Mouse (Mus musculus) G1E (cell line): ENCODE measurements around the gene Myl7. TPM values are rescaled to one million over a fixed set of nuclear protein-coding genes. Genes with fewer than 3 reads are reported as not detected.

Experiments
- ATAC-seq: 2 replicates; pipeline ENCODE4 v1.8.0; 2016; ENCODE audit warnings: mild to moderate bottlenecking; ENCODE audit not compliant: insufficient number of reproducible peaks, poor library complexity, low FRiP score, severe bottlenecking; ENCODE audit errors: extremely low read depth
- DNase-seq: peaks from one replicate; pipeline ENCODE4 v3.0.0; 2012; ENCODE audit warnings: low spot score
- H3K27me3 ChIP-seq: 2 replicates; pipeline ENCODE4 v1.6.1; 2012; ENCODE audit warnings: mild to moderate bottlenecking, low read length, inconsistent platforms; ENCODE audit not compliant: insufficient read depth
- H3K36me3 ChIP-seq: replicated peaks from 2 replicates; pipeline ENCODE3; 2012; ENCODE audit warnings: mild to moderate bottlenecking, inconsistent platforms
- H3K4me1 ChIP-seq: 2 replicates; pipeline ENCODE4 v1.6.1; 2012; ENCODE audit warnings: low read depth, low read length, inconsistent platforms, mixed read lengths; ENCODE audit not compliant: insufficient read depth
- H3K4me3 ChIP-seq: 2 replicates; pipeline ENCODE4 v1.5.1; 2012; ENCODE audit warnings: low read depth, mild to moderate bottlenecking, inconsistent platforms, low read length, moderate library complexity, mixed read lengths
- H3K9me3 ChIP-seq: replicated peaks from 2 replicates; pipeline ENCODE4 v1.6.1; 2012; ENCODE audit warnings: inconsistent platforms
- CTCF ChIP-seq: IDR thresholded peaks from 2 replicates; pipeline ENCODE4 v1.5.1; 2012; ENCODE audit warnings: low read depth, low read length, inconsistent platforms, mixed read lengths
- GATA1 ChIP-seq: IDR thresholded peaks from 2 replicates; pipeline ENCODE4 v1.6.1; 2012; ENCODE audit warnings: borderline replicate concordance, low read length, inconsistent platforms, mixed read lengths
- GATA2 ChIP-seq: IDR thresholded peaks from 2 replicates; pipeline ENCODE4 v1.6.1; 2012; ENCODE audit warnings: low read depth, low read length, inconsistent platforms, borderline replicate concordance
- POLR2AphosphoS5 ChIP-seq: IDR thresholded peaks from 2 replicates; pipeline ENCODE4 v1.6.1; 2012; ENCODE audit warnings: low read depth, low read length, inconsistent platforms; ENCODE audit not compliant: insufficient replicate concordance
- TAL1 ChIP-seq: conservative IDR thresholded peaks from 2 replicates; pipeline ENCODE4 v1.6.1; 2012; ENCODE audit warnings: low read depth, low read length, inconsistent platforms, mixed read lengths
- polyA plus RNA-seq: library from polyadenylated mRNA; stranded (reverse); fragments of >175 nt; gene quantifications from 2 replicates; pipeline ENCODE4 v1.2.3, GENCODE M21; 2012
- total RNA-seq, 2 experiments: library from RNA; stranded (forward) in 1 of 2; stranded (reverse) in 1 of 2; fragments of 200-1000 nt in 1 of 2; fragments of >200 nt in 1 of 2; fragmentation: Nextera tagmentation in 1 of 2; gene quantifications; 2 replicates each; pipeline ENCODE4 v1.2.3; 2014 to 2017

Myl7 gene
- total and polyA plus RNA-seq, 3 experiments = not detected

GRCm38 (mm10) chr11:5855902-5856301, 42.7 kb downstream of the Myl7 start:
- no peak for DNase-seq
- Histone ChIP-seq H3K27me3 (peaks cover 16% of the 10 kb centered on the region), H3K36me3 (no peaks in the 10 kb centered on the region), H3K9me3 (peaks cover 3% of the 10 kb centered on the region; the same call in 1 of the 2 replicates), H3K4me1 (0 out of 2 replicates have a peak, but pooled peaks cover 2% of the 10 kb centered on the region), H3K4me3 (no peak overlapping the region)
- no peak for TF ChIP-seq GATA1
- TF ChIP-seq GATA2 = no peak
- TF ChIP-seq POLR2AphosphoS5 = no peak
- TF ChIP-seq TAL1 = no peak
- no peak for TF ChIP-seq CTCF
- ATAC-seq = no peak

- TF ChIP-seq POLR2AphosphoS5 (no peak), GATA1 (no peak), CTCF (no peak), TAL1 (no peak)
- Histone ChIP-seq H3K36me3 (no peaks in the 10 kb centered on the region), H3K4me3 (no peak overlapping the region), H3K27me3 (peaks cover 13% of the 10 kb centered on the region), H3K9me3 (peaks cover 3% of the 10 kb centered on the region; the same call in 1 of the 2 replicates), H3K4me1 (0 out of 2 replicates have a peak, but pooled peaks cover 2% of the 10 kb centered on the region)
- DNase-seq (no peak), ATAC-seq (no peak)
Measured at GRCm38 (mm10) chr11:5855481-5855880, 43.1 kb downstream of the Myl7 start.

GRCm38 (mm10) chr11:5852314-5852713, 46.3 kb downstream of the Myl7 start:
- no peaks in the 10 kb centered on the region for H3K9me3 ChIP-seq
- H3K4me1 ChIP-seq = no peaks in the 10 kb centered on the region
- DNase-seq = no peak
- TF ChIP-seq GATA2 (no peak), TAL1 (no peak), GATA1 (no peak), CTCF (no peak), POLR2AphosphoS5 (no peak)
- H3K4me3 ChIP-seq = no peak overlapping the region
- no peaks in the 10 kb centered on the region for H3K36me3 ChIP-seq
- H3K27me3 ChIP-seq = peaks cover 5% of the 10 kb centered on the region
- ATAC-seq = no peak

GRCm38 (mm10) chr11:5851021-5851736, 47.4 kb downstream of the Myl7 start:
- DNase-seq (no peak), ATAC-seq (no peak)
- TF ChIP-seq CTCF (no peak), TAL1 (no peak), GATA2 (no peak), POLR2AphosphoS5 (no peak), GATA1 (no peak)

GRCm38 (mm10) chr11:5850452-5850851, 48.1 kb downstream of the Myl7 start:
- Histone ChIP-seq H3K4me3 (no peak overlapping the region), H3K9me3 (peaks cover 4% of the 10 kb centered on the region), H3K27me3 (peaks cover 2% of the 10 kb centered on the region), H3K36me3 (no peaks in the 10 kb centered on the region), H3K4me1 (no peaks in the 10 kb centered on the region)
- TF ChIP-seq TAL1 = no peak
- DNase-seq (no peak), ATAC-seq (no peak)

More at GRCm38 (mm10) chr11:5851021-5851736, 47.4 kb downstream of the Myl7 start:
- Histone ChIP-seq H3K27me3 (peaks cover 2% of the 10 kb centered on the region), H3K9me3 (peaks cover 4% of the 10 kb centered on the region), H3K4me3 (no peak overlapping the region), H3K36me3 (no peaks in the 10 kb centered on the region), H3K4me1 (no peaks in the 10 kb centered on the region)

GRCm38 (mm10) chr11:5849316-5849715, 49.3 kb downstream of the Myl7 start:
- no peaks in the 10 kb centered on the region for H3K4me1 ChIP-seq
- no peak for DNase-seq
- TF ChIP-seq TAL1 (no peak), POLR2AphosphoS5 (no peak), CTCF (no peak), GATA2 (no peak), GATA1 (no peak)
- ATAC-seq = no peak
- H3K4me3 ChIP-seq = no peak overlapping the region
- no peaks in the 10 kb centered on the region for H3K36me3 ChIP-seq
- H3K9me3 ChIP-seq = peaks cover 4% of the 10 kb centered on the region
- H3K27me3 ChIP-seq = peaks cover 2% of the 10 kb centered on the region

GRCm38 (mm10) chr11:5848741-5849140, 49.8 kb downstream of the Myl7 start:
- no peak for ATAC-seq
- TF ChIP-seq GATA2 = no peak
- TF ChIP-seq GATA1 = no peak
- TF ChIP-seq POLR2AphosphoS5 = no peak
- no peak for TF ChIP-seq TAL1
- no peak for TF ChIP-seq CTCF
- peaks cover 2% of the 10 kb centered on the region for H3K27me3 ChIP-seq
- no peaks in the 10 kb centered on the region for H3K36me3 ChIP-seq
- no peak overlapping the region for H3K4me3 ChIP-seq
- peaks cover 4% of the 10 kb centered on the region for H3K9me3 ChIP-seq
- DNase-seq = no peak
- no peaks in the 10 kb centered on the region for H3K4me1 ChIP-seq
